Mouse (Mus musculus): Measurements from ENCODE around the gene Irx2. TPM values are rescaled to one million over a fixed set of nuclear protein-coding genes. Genes with fewer than 3 reads are reported as not detected.

Gene Irx2
- total RNA-seq, 2 experiments from 2014 or later: not detected

- DNase-seq: no peak
- intact Hi-C loops (cut with DNase I; ENCODE audit: low total_unique reads): no loop called here
Measured at GRCm38 (mm10) chr13:72634752-72635315, 6.2 kb downstream of the Irx2 start.

GRCm38 (mm10) chr13:72636331-72636851 is 7.8 kb downstream of the Irx2 start:
- no peak for DNase-seq
- intact Hi-C loops (cut with DNase I; ENCODE audit: low total_unique reads): no loop called here

GRCm38 (mm10) chr13:72637536-72637935 is 8.9 kb downstream of the Irx2 start:
- intact Hi-C loops (cut with DNase I; ENCODE audit: low total_unique reads): no loop called here
- DNase-seq: no peak

GRCm38 (mm10) chr13:72638401-72639130 is 9.9 kb downstream of the Irx2 start:
- intact Hi-C loops (cut with DNase I; ENCODE audit: low total_unique reads): no loop called here
- DNase-seq: no peak

- intact Hi-C loops (cut with DNase I; ENCODE audit: low total_unique reads): no loop called here
- no peak for DNase-seq
Measured at GRCm38 (mm10) chr13:72639441-72640130, 11.0 kb downstream of the Irx2 start.

- no peak for DNase-seq
- intact Hi-C loops (cut with DNase I; ENCODE audit: low total_unique reads): no loop called here
Measured at GRCm38 (mm10) chr13:72640131-72640521, 11.5 kb downstream of the Irx2 start.

- DNase-seq: no peak
- intact Hi-C loops (cut with DNase I; ENCODE audit: low total_unique reads): no loop called here
Measured at GRCm38 (mm10) chr13:72656447-72656846, 27.8 kb downstream of the Irx2 start.

- intact Hi-C loops (cut with DNase I; ENCODE audit: low total_unique reads): no loop called here
- DNase-seq: no peak
Measured at GRCm38 (mm10) chr13:72675826-72676225, 47.2 kb downstream of the Irx2 start.

All from gastrocnemius, postnatal 14 days (tissue).